ENCODE assay signal across 30 mouse cellular contexts in genomic region chr10:87816861-87817260, GRCm38 (mm10). TPM values are rescaled to one million over a fixed set of nuclear protein-coding genes. Genes with fewer than 3 reads are reported as not detected.
DNase-seq lines count a peak whose midpoint lies in the region; ATAC-seq and TF ChIP-seq lines count a peak whose summit lies in the region.
"Had no signal": no experiment of that assay in that cellular context is flagged by ENCODE, and none has a peak within 500 bp of the region (broad histone marks: within the 10 kb centered on the region; RNA-seq: fewer than 3 reads in every experiment).

No protein-coding gene starts in this region.

- TF ChIP-seq CTCF in embryonic fibroblast, embryonic 13.5 days (IDR thresholded peaks at IDR 0.05; ENCODE audit: borderline replicate concordance, insufficient read depth, low read length) = no peak

- no peaks in the 10 kb centered on the region for H3K9me3 ChIP-seq in forebrain, embryonic 13.5 days (replicated peaks)
- no peaks in the 10 kb centered on the region for H3K9me3 ChIP-seq in forebrain, embryonic 12.5 days
- H3K9me3 ChIP-seq: embryonic facial prominence, embryonic 13.5 days; heart, embryonic 13.5 days; limb, embryonic 10.5 days; limb, embryonic 15.5 days; liver, embryonic 13.5 days; midbrain, embryonic 10.5 days; midbrain, embryonic 15.5 days; neural tube, embryonic 12.5 days had no signal

- WGBS in forebrain, embryonic 13.5 days = 17% methylated on average over 4 of the region's 4 CpGs
- 27% methylated on average over 4 of the region's 4 CpGs for WGBS in forebrain, embryonic 12.5 days

- no peaks in the 10 kb centered on the region for H3K27me3 ChIP-seq in forebrain, embryonic 13.5 days
- H3K27me3 ChIP-seq in forebrain, embryonic 12.5 days = no peaks in the 10 kb centered on the region
- H3K27me3 ChIP-seq in myocyte (ENCODE audit: control insufficient read depth, insufficient read depth, insufficient read length) = no peaks in the 10 kb centered on the region
- H3K27me3 ChIP-seq: embryonic facial prominence, embryonic 13.5 days; heart, embryonic 13.5 days; limb, embryonic 15.5 days; liver, embryonic 13.5 days; midbrain, embryonic 15.5 days; neural tube, embryonic 12.5 days had no signal

- no peaks in the 10 kb centered on the region for H3K79me2 ChIP-seq in myocyte (ENCODE audit: control insufficient read depth, insufficient read depth)

- ATAC-seq in forebrain, embryonic 13.5 days = peak; percentile 46
- ATAC-seq in forebrain, embryonic 12.5 days (ENCODE audit: low FRiP score) = no peak
- ATAC-seq: intestine, postnatal 0 days; midbrain, embryonic 15.5 days had no signal

- H3K9ac ChIP-seq in forebrain, embryonic 13.5 days = no peak overlapping the region
- H3K9ac ChIP-seq in forebrain, embryonic 12.5 days = no peak overlapping the region
- H3K9ac ChIP-seq: embryonic facial prominence, embryonic 13.5 days; heart, embryonic 13.5 days; hindbrain, embryonic 14.5 days; limb, embryonic 15.5 days; liver, embryonic 13.5 days; midbrain, embryonic 15.5 days; neural tube, embryonic 12.5 days had no signal

- H3K4me1 ChIP-seq in forebrain, embryonic 13.5 days = peaks cover 19% of the 10 kb centered on the region
- H3K4me1 ChIP-seq in forebrain, embryonic 12.5 days = peaks cover 14% of the 10 kb centered on the region
- H3K4me1 ChIP-seq in embryonic fibroblast, embryonic 13.5 days (ENCODE audit: control insufficient read depth, insufficient read depth, low read length) = peaks cover 12% of the 10 kb centered on the region; the same call in 1 of the 2 replicates
- H3K4me1 ChIP-seq: liver, embryonic 13.5 days had no signal

- intact Hi-C loops in left cerebral cortex, postnatal 14 days (cut with DNase I) = no loop called here

- no peak overlapping the region for H3ac ChIP-seq in myocyte (ENCODE audit: control insufficient read depth, insufficient read length)

- DNase-seq in left cerebral cortex, postnatal 14 days (ENCODE audit: low spot score in 2 of 2) = peak; percentile 4 to 6
- no peak for DNase-seq in left cerebral cortex, adult 11 months (ENCODE audit: low spot score)
- DNase-seq in kidney, adult 9 months = no peak
- no peak for DNase-seq in lung, postnatal 36 days
- DNase-seq: adrenal gland, adult 2 months; cerebellum, adult 11 months; cerebellum, adult 9-10 months; cerebellum, postnatal 36 days; heart, adult 2 months; heart, postnatal 10 days; kidney, postnatal 25 days; liver, embryonic 13.5 days; lung, adult 2 months; lung, postnatal 10 days had no signal

- no peak for TF ChIP-seq POLR2A in embryonic fibroblast, embryonic 13.5 days (IDR thresholded peaks at IDR 0.05; ENCODE audit: low read depth, low read length)
- no peak for TF ChIP-seq POLR2A in myocyte (IDR thresholded peaks at IDR 0.05; ENCODE audit: insufficient read length, low read depth)

- no peak overlapping the region for H3K27ac ChIP-seq in forebrain, embryonic 13.5 days
- H3K27ac ChIP-seq in forebrain, embryonic 12.5 days = no peak overlapping the region
- peak overlapping the region; percentile 55; the same call in 1 of the 2 replicates for H3K27ac ChIP-seq in embryonic fibroblast, embryonic 13.5 days (ENCODE audit: insufficient read depth, low read length)
- H3K27ac ChIP-seq: embryonic facial prominence, embryonic 13.5 days; heart, adult 2 months; heart, embryonic 13.5 days; hindbrain, embryonic 14.5 days; layer of hippocampus, adult 2 months; limb, embryonic 10.5 days; limb, embryonic 15.5 days; liver, embryonic 13.5 days; midbrain, embryonic 10.5 days; midbrain, embryonic 15.5 days; neural tube, embryonic 12.5 days had no signal

- no peaks in the 10 kb centered on the region for H3K36me3 ChIP-seq in forebrain, embryonic 13.5 days (ENCODE audit: poor library complexity, severe bottlenecking)
- H3K36me3 ChIP-seq in forebrain, embryonic 12.5 days (replicated peaks) = no peaks in the 10 kb centered on the region
- H3K36me3 ChIP-seq in myocyte (ENCODE audit: control insufficient read depth, insufficient read depth) = no peaks in the 10 kb centered on the region
- H3K36me3 ChIP-seq: embryonic facial prominence, embryonic 13.5 days; heart, embryonic 13.5 days; limb, embryonic 10.5 days; limb, embryonic 15.5 days; liver, embryonic 13.5 days; midbrain, embryonic 10.5 days; midbrain, embryonic 15.5 days; neural tube, embryonic 12.5 days had no signal

- no peak overlapping the region for H3K4me3 ChIP-seq in forebrain, embryonic 13.5 days
- H3K4me3 ChIP-seq in forebrain, embryonic 12.5 days (replicated peaks) = no peak overlapping the region
- H3K4me3 ChIP-seq in embryonic fibroblast, embryonic 13.5 days (ENCODE audit: insufficient read depth, low read length) = no peak overlapping the region
- H3K4me3 ChIP-seq in myocyte = no peak overlapping the region
- H3K4me3 ChIP-seq: embryonic facial prominence, embryonic 13.5 days; erythroblast, embryonic 14.5 days; heart, adult 2 months; heart, embryonic 13.5 days; layer of hippocampus, adult 2 months; limb, embryonic 10.5 days; limb, embryonic 15.5 days; liver, embryonic 13.5 days; midbrain, embryonic 10.5 days; midbrain, embryonic 15.5 days; neural tube, embryonic 12.5 days had no signal

- no peak overlapping the region for H3K4me2 ChIP-seq in forebrain, embryonic 13.5 days
- H3K4me2 ChIP-seq in forebrain, embryonic 12.5 days = no peak overlapping the region
- peak overlapping the region; percentile 7 for H3K4me2 ChIP-seq in myocyte (ENCODE audit: low read depth)
- H3K4me2 ChIP-seq: embryonic facial prominence, embryonic 13.5 days; heart, embryonic 13.5 days; hindbrain, embryonic 14.5 days; limb, embryonic 15.5 days; liver, embryonic 13.5 days; midbrain, embryonic 15.5 days; neural tube, embryonic 12.5 days had no signal

TF ChIP-seq in myocyte, 11 proteins besides CTCF, POLR2A, EP300 and RAD21:
- TF ChIP-seq REST (IDR thresholded peaks at IDR 0.05; ENCODE audit: insufficient read depth, insufficient read length) = no peak
- TF ChIP-seq USF1 (IDR thresholded peaks at IDR 0.05; ENCODE audit: low read depth) = no peak
- no peak for TF ChIP-seq MYOG (IDR thresholded peaks at IDR 0.05; ENCODE audit: control insufficient read depth in 1 of 3, insufficient read depth in 1 of 3, insufficient read length in 2 of 3, low read depth in 2 of 3)
- TF ChIP-seq TCF3 (IDR thresholded peaks at IDR 0.05; ENCODE audit: insufficient read length, low read depth) = no peak
- no peak for TF ChIP-seq TCF12 (IDR thresholded peaks at IDR 0.05; ENCODE audit: insufficient read depth, poor library complexity, severe bottlenecking)
- TF ChIP-seq E2F4 (IDR thresholded peaks at IDR 0.05; ENCODE audit: insufficient read depth) = no peak
- TF ChIP-seq MYOD1 (IDR thresholded peaks at IDR 0.05; ENCODE audit: control insufficient read depth in 1 of 3, insufficient read length in 2 of 3, low read depth in 2 of 3) = no peak
- no peak for TF ChIP-seq MAX (IDR thresholded peaks at IDR 0.05; ENCODE audit: low read depth)
- no peak for TF ChIP-seq CEBPB (IDR thresholded peaks at IDR 0.05; ENCODE audit: insufficient read depth, poor library complexity, severe bottlenecking)
- TF ChIP-seq SRF (IDR thresholded peaks at IDR 0.05; ENCODE audit: control insufficient read depth, insufficient read length, low read depth) = no peak
- no peak for TF ChIP-seq POLR2AphosphoS2 (IDR thresholded peaks at IDR 0.05; ENCODE audit: insufficient read length, low read depth)

RNA-seq across cellular contexts. Expression of gene Igf1, which starts 41.2 kb away (rescaled TPM):
- polyA plus RNA-seq in forebrain, embryonic 13.5 days (2015; fragmentation: Nextera tagmentation; extraction: Ambion mirVana) = 1.7 and 2.3 TPM in 2 replicates
- polyA plus RNA-seq in forebrain, embryonic 12.5 days (2016; fragmentation: Nextera tagmentation; extraction: Ambion mirVana) = 6.7 and 11.0 TPM in 2 replicates
- 10 to 100 TPM; 17.1 to 17.5 TPM for total RNA-seq in left cerebral cortex, postnatal 14 days (2021)
- polyA plus RNA-seq in embryonic fibroblast, embryonic 13.5 days (2011; ENCODE audit: insufficient read length, low read depth, missing spikeins) = 8.4 and 73.2 TPM in 2 replicates
- polyA plus RNA-seq in myocyte (2012; fragmentation: generic; extraction: Trizol) = 0.48 TPM
- total RNA-seq: MEL had no signal

Comparison
In these comparisons a context has a peak if more than half of its experiments do, and no peak if none do; other contexts are left out.
1. DNase-seq: peak in left cerebral cortex, postnatal 14 days (2 of 2); none in left cerebral cortex, adult 11 months (single experiment), kidney, adult 9 months (single experiment) and lung, postnatal 36 days (single experiment).